Mouse (Mus musculus) hindbrain, embryonic 16.5 days (tissue): ENCODE results near the gene 4930539E08Rik. TPM values are rescaled to one million over a fixed set of nuclear protein-coding genes. Genes with fewer than 3 reads are reported as not detected.

Source experiments
- ATAC-seq: fragments of 200-750 bp; cut with Nextera tagmentation; 2 replicates; pipeline ENCODE4 v1.8.0; 2017; ENCODE audit warnings: moderate TSS enrichment, moderate library complexity
- H3K27ac ChIP-seq: fragments of 300-500 bp; sonication (generic); 2 replicates; pipeline ENCODE4 v1.5.1; 2014; ENCODE audit warnings: low read depth, mild to moderate bottlenecking, control low read depth, low read length, moderate library complexity
- H3K27me3 ChIP-seq: fragments of 300-500 bp; sonication (generic); replicated peaks from 2 replicates; pipeline ENCODE4 v1.6.1; 2014; ENCODE audit warnings: low read length; ENCODE audit not compliant: control insufficient read depth, insufficient read depth
- H3K36me3 ChIP-seq: fragments of 300-500 bp; sonication (generic); 2 replicates; pipeline ENCODE4 v1.6.1; 2014; ENCODE audit warnings: mild to moderate bottlenecking, low read length, moderate library complexity, mixed read lengths; ENCODE audit not compliant: control insufficient read depth, insufficient read depth
- H3K4me1 ChIP-seq: fragments of 300-500 bp; sonication (generic); 2 replicates; pipeline ENCODE4 v1.6.1; 2014; ENCODE audit warnings: low read depth, low read length; ENCODE audit not compliant: control insufficient read depth, insufficient read depth
- H3K4me2 ChIP-seq: fragments of 300-500 bp; sonication (generic); 2 replicates; pipeline ENCODE4 v1.6.1; 2014; ENCODE audit warnings: mild to moderate bottlenecking, low read length, control low read depth, moderate library complexity
- H3K4me3 ChIP-seq: fragments of 300-500 bp; sonication (generic); 2 replicates; pipeline ENCODE4 v1.5.1; 2014; ENCODE audit warnings: mild to moderate bottlenecking, low read length, control low read depth, moderate library complexity
- H3K9ac ChIP-seq: fragments of 300-500 bp; sonication (generic); 2 replicates; pipeline ENCODE4 v1.6.1; 2014; ENCODE audit warnings: low read depth, mild to moderate bottlenecking, control low read depth, low read length, moderate library complexity
- H3K9me3 ChIP-seq: fragments of 300-500 bp; sonication (generic); 2 replicates; pipeline ENCODE4 v1.6.1; 2014; ENCODE audit warnings: mild to moderate bottlenecking, low read length, moderate library complexity; ENCODE audit not compliant: control insufficient read depth
- WGBS: fragments of 180-500 bp; shearing (Covaris S2); extraction: QIAGEN DNeasy Blood & Tissue Kit; methylation state at CpG from one replicate; pipeline ENCODE4 v1.1.7; 2014; 5-methylcytosine and 5-hydroxymethylcytosine counted together
- polyA plus RNA-seq: library from polyadenylated mRNA; unstranded; fragments of >200 nt; fragmentation: Nextera tagmentation; extraction: Ambion mirVana; gene quantifications from 2 replicates; pipeline ENCODE4 v1.2.1, GENCODE M21; 2015

The 4930539E08Rik gene
- polyA plus RNA-seq, 1 experiment from 2014 or later, result 2.4 TPM

- no peak for ATAC-seq
- Histone ChIP-seq H3K4me3 (no peak overlapping the region), H3K4me2 (no peak overlapping the region), H3K9ac (no peak overlapping the region), H3K27me3 (no peaks in the 10 kb centered on the region), H3K4me1 (no peaks in the 10 kb centered on the region), H3K9me3 (no peaks in the 10 kb centered on the region), H3K36me3 (no peaks in the 10 kb centered on the region), H3K27ac (no peak overlapping the region)
- 80% methylated on average over 7 of the region's 7 CpGs for WGBS
Measured at GRCm38 (mm10) chr17:28863926-28864325, 51.2 kb downstream of the 4930539E08Rik start.

- H3K9me3 ChIP-seq, result peaks cover 10% of the 10 kb centered on the region
- no peaks in the 10 kb centered on the region for H3K36me3 ChIP-seq
- H3K9ac ChIP-seq, result no peak within 1 kb of the TSS
- no peak for ATAC-seq
- no peak within 1 kb of the TSS for H3K4me3 ChIP-seq
- H3K27ac ChIP-seq, result no peak within 1 kb of the TSS
- H3K4me2 ChIP-seq, result no peak within 1 kb of the TSS
- WGBS, result 31% methylated on average over 12 of the region's 12 CpGs
- no peaks in the 10 kb centered on the region for H3K27me3 ChIP-seq
- H3K4me1 ChIP-seq, result no peaks in the 10 kb centered on the region
Measured at GRCm38 (mm10) chr17:28858205-28858604, 56.9 kb downstream of the 4930539E08Rik start, which contains the start of gene Pnpla1. Gene Pnpla1, plus strand, starts transcription at chr17:28858411.

GRCm38 (mm10) chr17:28856030-28856429 is 59.1 kb downstream of the 4930539E08Rik start:
- Histone ChIP-seq H3K9me3 (peaks cover 10% of the 10 kb centered on the region), H3K9ac (no peak overlapping the region), H3K27ac (no peak overlapping the region), H3K4me2 (no peak overlapping the region), H3K4me3 (no peak overlapping the region), H3K27me3 (no peaks in the 10 kb centered on the region), H3K36me3 (no peaks in the 10 kb centered on the region), H3K4me1 (no peaks in the 10 kb centered on the region)
- no peak for ATAC-seq
- 80% methylated on average over 3 of the region's 3 CpGs for WGBS

- no peaks in the 10 kb centered on the region for H3K4me1 ChIP-seq
- no peak for ATAC-seq
- no peaks in the 10 kb centered on the region for H3K36me3 ChIP-seq
- no peak overlapping the region for H3K9ac ChIP-seq
- H3K27ac ChIP-seq, result no peak overlapping the region
- no peak overlapping the region for H3K4me2 ChIP-seq
- H3K9me3 ChIP-seq, result peaks cover 10% of the 10 kb centered on the region
- 84% methylated on average over 9 of the region's 9 CpGs for WGBS
- H3K27me3 ChIP-seq, result no peaks in the 10 kb centered on the region
- no peak overlapping the region for H3K4me3 ChIP-seq
Measured at GRCm38 (mm10) chr17:28855166-28855885, 59.8 kb downstream of the 4930539E08Rik start.

- H3K4me2 ChIP-seq, result no peak overlapping the region
- H3K4me3 ChIP-seq, result no peak overlapping the region
- H3K9me3 ChIP-seq, result peaks cover 10% of the 10 kb centered on the region
- no peaks in the 10 kb centered on the region for H3K36me3 ChIP-seq
- H3K9ac ChIP-seq, result no peak overlapping the region
- H3K27me3 ChIP-seq, result no peaks in the 10 kb centered on the region
- ATAC-seq, result no peak
- no peaks in the 10 kb centered on the region for H3K4me1 ChIP-seq
- H3K27ac ChIP-seq, result no peak overlapping the region
- 84% methylated on average over 7 of the region's 7 CpGs for WGBS
Measured at GRCm38 (mm10) chr17:28854377-28854776, 60.7 kb downstream of the 4930539E08Rik start.

GRCm38 (mm10) chr17:28850511-28850910 is 64.6 kb downstream of the 4930539E08Rik start:
- no peak overlapping the region for H3K9ac ChIP-seq
- no peak overlapping the region for H3K4me2 ChIP-seq
- H3K27ac ChIP-seq, result no peak overlapping the region
- H3K36me3 ChIP-seq, result no peaks in the 10 kb centered on the region
- no peaks in the 10 kb centered on the region for H3K27me3 ChIP-seq
- no peaks in the 10 kb centered on the region for H3K4me1 ChIP-seq
- no peak for ATAC-seq
- no peak overlapping the region for H3K4me3 ChIP-seq
- no peaks in the 10 kb centered on the region; the same call in 1 of the 2 replicates for H3K9me3 ChIP-seq
- whole genome bisulfite sequencing, result 94% methylated on average over 5 of the region's 5 CpGs

GRCm38 (mm10) chr17:28846974-28847617 is 68.0 kb downstream of the 4930539E08Rik start:
- 67% methylated on average over 11 of the region's 11 CpGs for WGBS
- no peak for ATAC-seq
- Histone ChIP-seq H3K27ac (no peak overlapping the region), H3K36me3 (no peaks in the 10 kb centered on the region), H3K9ac (no peak overlapping the region), H3K4me2 (no peak overlapping the region), H3K9me3 (no peaks in the 10 kb centered on the region), H3K27me3 (no peaks in the 10 kb centered on the region), H3K4me3 (no peak overlapping the region), H3K4me1 (no peaks in the 10 kb centered on the region)

Other genes starting within 250 kb of the 4930539E08Rik start
- gene Slc26a8, start 225.1 kb downstream of the 4930539E08Rik start, polyA plus RNA-seq, result 1.4 TPM in 2 replicates
- 22.7 and 24.0 TPM in 2 replicates for gene Mapk14, start 224.0 kb downstream of the 4930539E08Rik start, polyA plus RNA-seq
- gene AC170998.1, start 189.2 kb downstream of the 4930539E08Rik start, polyA plus RNA-seq, result 1.9 TPM in 2 replicates
- 1.2 and 2.0 TPM in 2 replicates for gene Mapk13, start 146.0 kb downstream of the 4930539E08Rik start, polyA plus RNA-seq
- gene Brpf3, start 114.2 kb downstream of the 4930539E08Rik start, polyA plus RNA-seq, result 6.3 and 7.0 TPM in 2 replicates
- gene Pnpla1, start 56.9 kb downstream of the 4930539E08Rik start, polyA plus RNA-seq, result not detected in 2 replicates
- not detected in 2 replicates for gene Pxt1, start 28.5 kb upstream of the 4930539E08Rik start, polyA plus RNA-seq
- gene Kctd20, start 36.6 kb upstream of the 4930539E08Rik start, polyA plus RNA-seq, result 76.5 and 88.8 TPM in 2 replicates
- 71.8 and 89.7 TPM in 2 replicates for gene Stk38, start 92.7 kb upstream of the 4930539E08Rik start, polyA plus RNA-seq
- gene Srsf3, start 117.3 kb upstream of the 4930539E08Rik start, polyA plus RNA-seq, result 356 and 408 TPM in 2 replicates
- 138 and 184 TPM in 2 replicates for gene Cdkn1a, start 175.7 kb upstream of the 4930539E08Rik start, polyA plus RNA-seq
- 0.06 and 0.26 TPM in 2 replicates for gene Rab44, start 198.8 kb upstream of the 4930539E08Rik start, polyA plus RNA-seq